In genomic region chr10:126102876-126103275, GRCm38 (mm10) we compare ENCODE assay signal across 31 mouse cellular contexts.
DNase-seq lines count a peak whose midpoint lies in the region; ATAC-seq lines count a peak whose summit lies in the region.
"Had no signal": no experiment of that assay in that cellular context is flagged by ENCODE, and none has a peak within 500 bp of the region (broad histone marks: within the 10 kb centered on the region; RNA-seq: fewer than 3 reads in every experiment).

No protein-coding gene starts in this region.

- no peaks in the 10 kb centered on the region for H3K4me1 ChIP-seq in kidney, embryonic 15.5 days
- H3K4me1 ChIP-seq: embryonic facial prominence, embryonic 13.5 days; forebrain, embryonic 12.5 days; midbrain, embryonic 10.5 days; midbrain, embryonic 15.5 days had no signal

- intact Hi-C loops in heart, postnatal 10 days (cut with DNase I): no loop called here
- intact Hi-C loops in heart, postnatal 25 days (cut with DNase I): no loop called here

- H3K36me3 ChIP-seq in kidney, embryonic 15.5 days: no peaks in the 10 kb centered on the region
- H3K36me3 ChIP-seq: embryonic facial prominence, embryonic 13.5 days; forebrain, embryonic 12.5 days; midbrain, embryonic 10.5 days; midbrain, embryonic 15.5 days had no signal

- no peak overlapping the region for H3K9ac ChIP-seq in kidney, embryonic 15.5 days
- H3K9ac ChIP-seq: embryonic facial prominence, embryonic 13.5 days; forebrain, embryonic 12.5 days; hindbrain, embryonic 14.5 days; liver, embryonic 14.5 days; midbrain, embryonic 15.5 days had no signal

- H3K4me2 ChIP-seq in kidney, embryonic 15.5 days: no peak overlapping the region
- H3K4me2 ChIP-seq: embryonic facial prominence, embryonic 13.5 days; forebrain, embryonic 12.5 days; hindbrain, embryonic 14.5 days; midbrain, embryonic 15.5 days had no signal

- no peak for ATAC-seq in kidney, embryonic 15.5 days (replicated peaks; ENCODE audit: low FRiP score)
- ATAC-seq: midbrain, embryonic 15.5 days; Patski had no signal

- H3K27me3 ChIP-seq in kidney, embryonic 15.5 days: no peaks in the 10 kb centered on the region
- H3K27me3 ChIP-seq: embryonic facial prominence, embryonic 13.5 days; forebrain, embryonic 12.5 days; midbrain, embryonic 15.5 days had no signal

- no peak overlapping the region for H3K27ac ChIP-seq in kidney, embryonic 15.5 days
- H3K27ac ChIP-seq: embryonic facial prominence, embryonic 13.5 days; forebrain, embryonic 12.5 days; hindbrain, embryonic 14.5 days; layer of hippocampus, adult 2 months; liver, embryonic 14.5 days; midbrain, embryonic 10.5 days; midbrain, embryonic 15.5 days; stomach, postnatal 0 days had no signal

- DNase-seq in gastrocnemius, adult 18-20 months (ENCODE audit: low spot score): peak; percentile 43
- DNase-seq in gastrocnemius, adult 8-10 months (ENCODE audit: low spot score in 2 of 2): no peak
- peak; percentile 2 to 5 for DNase-seq in heart, postnatal 10 days
- no peak for DNase-seq in heart, postnatal 25 days (ENCODE audit: low spot score)
- DNase-seq in fibroblast of lung, adult 2 months (ENCODE audit: low read depth): peak; percentile 90
- no peak for DNase-seq in layer of hippocampus, postnatal 10 days (ENCODE audit: low spot score in 2 of 2)
- DNase-seq: adrenal gland, postnatal 25 days; cerebellum, adult 11-12 months; cerebellum, adult 9-11 months; embryo, embryonic 11 days; heart, postnatal 4 days; kidney, adult 11 months; kidney, postnatal 25 days; liver; lung, adult 2 months; lung, postnatal 14 days; right cerebral cortex, postnatal 25 days; spleen, adult 18-20 months; thymus, adult 18-20 months; thymus, postnatal 25 days had no signal

- WGBS in kidney, embryonic 15.5 days: 87% methylated on average over 15 of the region's 15 CpGs

- no peak overlapping the region for H3K4me3 ChIP-seq in kidney, embryonic 15.5 days (replicated peaks)
- H3K4me3 ChIP-seq: embryonic facial prominence, embryonic 13.5 days; erythroblast, embryonic 14.5 days; forebrain, embryonic 12.5 days; layer of hippocampus, adult 2 months; midbrain, embryonic 10.5 days; midbrain, embryonic 15.5 days had no signal

- H3K9me3 ChIP-seq in kidney, embryonic 15.5 days (replicated peaks): no peaks in the 10 kb centered on the region
- H3K9me3 ChIP-seq: embryonic facial prominence, embryonic 13.5 days; forebrain, embryonic 12.5 days; midbrain, embryonic 10.5 days; midbrain, embryonic 15.5 days had no signal

Comparison
In these comparisons a context has a peak if more than half of its experiments do, and no peak if none do; other contexts are left out.
1. DNase-seq: peak in gastrocnemius, adult 18-20 months (single experiment), heart, postnatal 10 days (2 of 2) and fibroblast of lung, adult 2 months (single experiment); none in gastrocnemius, adult 8-10 months (0 of 2), heart, postnatal 25 days (single experiment) and layer of hippocampus, postnatal 10 days (0 of 2).